Mouse (Mus musculus) C2C12 (cell line): Measurements from ENCODE around the gene Lrrc25.

Source experiments
- CTCF ChIP-seq: IDR thresholded peaks from one replicate; pipeline ENCODE4 v1.5.1; 2011; ENCODE audit not compliant: control insufficient read depth, insufficient read depth, insufficient read length
- MAX ChIP-seq: IDR thresholded peaks from one replicate; pipeline ENCODE4 v1.6.1; 2011; ENCODE audit warnings: mild to moderate bottlenecking, control low read depth
- MYOD1 ChIP-seq: IDR thresholded peaks from one replicate; pipeline ENCODE4 v1.6.1; 2011; ENCODE audit warnings: low read depth; ENCODE audit not compliant: control insufficient read depth, insufficient read length
- MYOG ChIP-seq: IDR thresholded peaks from one replicate; pipeline ENCODE4 v1.6.1; 2011; ENCODE audit not compliant: control insufficient read depth, insufficient read length; ENCODE audit errors: extremely low read depth
- USF1 ChIP-seq: IDR thresholded peaks from one replicate; pipeline ENCODE4 v1.6.1; 2011; ENCODE audit warnings: low read depth, mild to moderate bottlenecking, control low read depth, moderate library complexity

DNA sequence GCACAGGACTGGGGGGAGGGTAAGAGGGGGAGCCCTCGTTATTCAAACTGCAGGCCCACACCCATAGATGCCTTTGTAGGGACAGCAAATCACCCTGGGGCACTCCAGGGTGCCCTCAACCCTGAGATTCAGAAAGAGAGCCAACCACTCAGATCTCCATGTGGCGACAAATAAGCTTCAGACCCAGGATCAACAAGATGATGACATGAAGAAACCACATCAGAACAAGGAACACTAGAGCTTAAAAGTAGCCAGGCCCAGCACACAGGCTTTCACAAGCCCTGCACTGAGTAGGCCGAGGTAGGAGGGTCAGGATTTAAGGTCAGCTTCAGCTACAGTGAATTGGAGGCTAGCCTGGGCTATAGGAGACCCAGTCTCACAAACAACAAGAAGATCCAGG, 33.0 kb downstream of the Lrrc25 start:
- no peak for TF ChIP-seq CTCF
- no peak for TF ChIP-seq USF1
- TF ChIP-seq MYOD1, result no peak
- no peak for TF ChIP-seq MAX
- TF ChIP-seq MYOG, result no peak
